Mouse (Mus musculus): ENCODE measurements around the gene Ppp2r3a. TPM values are rescaled to one million over a fixed set of nuclear protein-coding genes. Genes with fewer than 3 reads are reported as not detected.

The Ppp2r3a gene
- polyA plus RNA-seq, 1 experiment from 2014 or later: 2.6 TPM

- no peak for DNase-seq
- Histone ChIP-seq H3K4me2 (ENCODE audit: low read depth, low read length) (0 out of 2 replicates have a peak overlapping the region, but pooled peaks have one; percentile 96), H3K27me3 (ENCODE audit: insufficient read depth, low read length) (no peaks in the 10 kb centered on the region), H3K4me3 (ENCODE audit: low read depth, low read length) (no peak overlapping the region), H3K27ac (ENCODE audit: low read depth) (no peak overlapping the region), H3K9ac (replicated peaks) (no peak overlapping the region), H3K9me3 (ENCODE audit: low read length) (no peaks in the 10 kb centered on the region), H3K36me3 (replicated peaks; ENCODE audit: insufficient read depth, low read length) (no peaks in the 10 kb centered on the region), H3K4me1 (ENCODE audit: insufficient read depth) (peaks cover 30% of the 10 kb centered on the region)
- TF ChIP-seq CTCF (IDR thresholded peaks at IDR 0.05; ENCODE audit: low read depth) (no peak), EP300 (IDR thresholded peaks at IDR 0.05; ENCODE audit: low read depth) (no peak)
- 69% methylated on average over 4 of the region's 4 CpGs for WGBS (ENCODE audit: insufficient replicate concordance)
- no peak for ATAC-seq
Measured at GRCm38 (mm10) chr9:101249626-101250025, 2.0 kb downstream of the Ppp2r3a start.

GRCm38 (mm10) chr9:101247541-101247940 is 4.1 kb downstream of the Ppp2r3a start:
- TF ChIP-seq EP300 (IDR thresholded peaks at IDR 0.05; ENCODE audit: low read depth) (no peak), CTCF (IDR thresholded peaks at IDR 0.05; ENCODE audit: low read depth) (no peak)
- Histone ChIP-seq H3K9ac (replicated peaks) (no peak overlapping the region), H3K4me3 (ENCODE audit: low read depth, low read length) (no peak overlapping the region), H3K36me3 (replicated peaks; ENCODE audit: insufficient read depth, low read length) (no peaks in the 10 kb centered on the region), H3K27ac (ENCODE audit: low read depth) (no peak overlapping the region), H3K9me3 (ENCODE audit: low read length) (no peaks in the 10 kb centered on the region), H3K27me3 (ENCODE audit: insufficient read depth, low read length) (no peaks in the 10 kb centered on the region), H3K4me1 (ENCODE audit: insufficient read depth) (peaks cover 28% of the 10 kb centered on the region), H3K4me2 (ENCODE audit: low read depth, low read length) (no peak overlapping the region)
- ATAC-seq (no peak), DNase-seq (no peak)
- 87% methylated on average over 7 of the region's 7 CpGs for WGBS (ENCODE audit: insufficient replicate concordance)

- H3K36me3 ChIP-seq (replicated peaks; ENCODE audit: insufficient read depth, low read length): no peaks in the 10 kb centered on the region
- H3K9ac ChIP-seq (replicated peaks): 0 out of 2 replicates have a peak overlapping the region, but pooled peaks have one; percentile 7
- H3K9me3 ChIP-seq (ENCODE audit: low read length): no peaks in the 10 kb centered on the region
- ATAC-seq (no peak), DNase-seq (no peak)
- no peaks in the 10 kb centered on the region for H3K27me3 ChIP-seq (ENCODE audit: insufficient read depth, low read length)
- 0 out of 2 replicates have a peak overlapping the region, but pooled peaks have one; percentile 2 for H3K4me2 ChIP-seq (ENCODE audit: low read depth, low read length)
- 64% methylated on average over 5 of the region's 5 CpGs for WGBS (ENCODE audit: insufficient replicate concordance)
- H3K27ac ChIP-seq (ENCODE audit: low read depth): no peak overlapping the region
- H3K4me1 ChIP-seq (ENCODE audit: insufficient read depth): peaks cover 25% of the 10 kb centered on the region
- H3K4me3 ChIP-seq (ENCODE audit: low read depth, low read length): no peak overlapping the region
- no peak for TF ChIP-seq CTCF (IDR thresholded peaks at IDR 0.05; ENCODE audit: low read depth)
- no peak for TF ChIP-seq EP300 (IDR thresholded peaks at IDR 0.05; ENCODE audit: low read depth)
Measured at GRCm38 (mm10) chr9:101245493-101245892, 6.1 kb downstream of the Ppp2r3a start.

- WGBS (ENCODE audit: insufficient replicate concordance): 56% methylated on average over 2 of the region's 2 CpGs
- H3K4me2 ChIP-seq (ENCODE audit: low read depth, low read length): no peak overlapping the region
- no peak overlapping the region for H3K9ac ChIP-seq (replicated peaks)
- H3K4me1 ChIP-seq (ENCODE audit: insufficient read depth): peaks cover 18% of the 10 kb centered on the region
- H3K36me3 ChIP-seq (replicated peaks; ENCODE audit: insufficient read depth, low read length): no peaks in the 10 kb centered on the region
- no peak for DNase-seq
- ATAC-seq: no peak
- no peak overlapping the region for H3K27ac ChIP-seq (ENCODE audit: low read depth)
- H3K27me3 ChIP-seq (ENCODE audit: insufficient read depth, low read length): no peaks in the 10 kb centered on the region
- H3K9me3 ChIP-seq (ENCODE audit: low read length): no peaks in the 10 kb centered on the region
- H3K4me3 ChIP-seq (ENCODE audit: low read depth, low read length): no peak overlapping the region
- TF ChIP-seq CTCF (IDR thresholded peaks at IDR 0.05; ENCODE audit: low read depth) (no peak), EP300 (IDR thresholded peaks at IDR 0.05; ENCODE audit: low read depth) (no peak)
Measured at GRCm38 (mm10) chr9:101243711-101244110, 7.9 kb downstream of the Ppp2r3a start.

GRCm38 (mm10) chr9:101240161-101240560 is 11.4 kb downstream of the Ppp2r3a start:
- no peak for DNase-seq
- Histone ChIP-seq H3K36me3 (replicated peaks; ENCODE audit: insufficient read depth, low read length) (no peaks in the 10 kb centered on the region), H3K9me3 (ENCODE audit: low read length) (no peaks in the 10 kb centered on the region)

GRCm38 (mm10) chr9:101235786-101236185 is 15.8 kb downstream of the Ppp2r3a start:
- Histone ChIP-seq H3K4me2 (ENCODE audit: low read depth, low read length) (no peak overlapping the region), H3K27ac (ENCODE audit: low read depth) (no peak overlapping the region), H3K9me3 (ENCODE audit: low read length) (no peaks in the 10 kb centered on the region), H3K4me1 (ENCODE audit: insufficient read depth) (no peaks in the 10 kb centered on the region), H3K9ac (replicated peaks) (no peak overlapping the region), H3K27me3 (ENCODE audit: insufficient read depth, low read length) (no peaks in the 10 kb centered on the region), H3K4me3 (ENCODE audit: low read depth, low read length) (no peak overlapping the region), H3K36me3 (replicated peaks; ENCODE audit: insufficient read depth, low read length) (no peaks in the 10 kb centered on the region)
- TF ChIP-seq EP300 (IDR thresholded peaks at IDR 0.05; ENCODE audit: low read depth) (no peak), CTCF (IDR thresholded peaks at IDR 0.05; ENCODE audit: low read depth) (no peak)
- no peak for DNase-seq
- no peak for ATAC-seq
- 77% methylated on average over 2 of the region's 2 CpGs for WGBS (ENCODE audit: insufficient replicate concordance)

More at GRCm38 (mm10) chr9:101240161-101240560, 11.4 kb downstream of the Ppp2r3a start:
- H3K27ac ChIP-seq (ENCODE audit: low read depth): no peak overlapping the region
- no peak overlapping the region for H3K9ac ChIP-seq (replicated peaks)
- no peaks in the 10 kb centered on the region for H3K27me3 ChIP-seq (ENCODE audit: insufficient read depth, low read length)
- no peak for ATAC-seq
- H3K4me2 ChIP-seq (ENCODE audit: low read depth, low read length): no peak overlapping the region
- TF ChIP-seq CTCF (IDR thresholded peaks at IDR 0.05; ENCODE audit: low read depth): no peak
- TF ChIP-seq EP300 (IDR thresholded peaks at IDR 0.05; ENCODE audit: low read depth): no peak
- H3K4me1 ChIP-seq (ENCODE audit: insufficient read depth): peaks cover 7% of the 10 kb centered on the region; the same call in 1 of the 2 replicates
- 24% methylated on average over 3 of the region's 3 CpGs for WGBS (ENCODE audit: insufficient replicate concordance)
- H3K4me3 ChIP-seq (ENCODE audit: low read depth, low read length): no peak overlapping the region

GRCm38 (mm10) chr9:101232034-101232433 is 19.6 kb downstream of the Ppp2r3a start:
- H3K9ac ChIP-seq (replicated peaks): no peak overlapping the region
- H3K9me3 ChIP-seq (ENCODE audit: low read length): no peaks in the 10 kb centered on the region
- H3K4me1 ChIP-seq (ENCODE audit: insufficient read depth): no peaks in the 10 kb centered on the region
- DNase-seq (no peak), ATAC-seq (no peak)
- WGBS (ENCODE audit: insufficient replicate concordance): 38% methylated on average over 6 of the region's 6 CpGs
- no peaks in the 10 kb centered on the region for H3K36me3 ChIP-seq (replicated peaks; ENCODE audit: insufficient read depth, low read length)
- H3K27me3 ChIP-seq (ENCODE audit: insufficient read depth, low read length): no peaks in the 10 kb centered on the region
- no peak for TF ChIP-seq EP300 (IDR thresholded peaks at IDR 0.05; ENCODE audit: low read depth)
- no peak for TF ChIP-seq CTCF (IDR thresholded peaks at IDR 0.05; ENCODE audit: low read depth)
- no peak overlapping the region for H3K4me2 ChIP-seq (ENCODE audit: low read depth, low read length)
- no peak overlapping the region for H3K27ac ChIP-seq (ENCODE audit: low read depth)
- H3K4me3 ChIP-seq (ENCODE audit: low read depth, low read length): no peak overlapping the region
